In the genomic region with DNA sequence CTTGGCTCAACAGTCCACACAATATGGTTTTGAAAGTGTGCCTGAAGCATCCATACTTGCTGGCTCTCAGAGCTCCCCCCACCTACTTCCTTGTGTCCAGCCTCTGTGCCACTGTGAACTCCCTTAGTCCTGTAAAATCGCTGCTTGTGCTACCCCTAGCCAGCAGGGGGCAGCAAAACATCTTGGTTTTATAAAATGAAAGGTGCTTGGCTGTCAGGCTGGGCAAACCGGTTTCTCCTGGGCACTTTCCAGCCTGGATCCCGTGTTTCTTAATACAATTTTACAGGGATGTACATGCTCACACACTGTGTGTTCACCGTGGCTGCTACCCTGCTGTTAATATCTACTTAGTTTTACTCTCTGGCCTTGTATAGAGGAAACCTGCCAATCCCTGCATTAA, we compare ENCODE assay signal across 9 mouse cellular contexts.
DNase-seq lines count a peak whose midpoint lies in the region; ATAC-seq and TF ChIP-seq lines count a peak whose summit lies in the region.
"Had no signal": no experiment of that assay in that cellular context is flagged by ENCODE, and none has a peak within 500 bp of the region (broad histone marks: within the 10 kb centered on the region; RNA-seq: fewer than 3 reads in every experiment).

No protein-coding gene starts in this region.

- H3K9me3 ChIP-seq in ES-E14 (ENCODE audit: control insufficient read depth, insufficient read depth, low read depth, low read length), result no peaks in the 10 kb centered on the region
- H3K9me3 ChIP-seq in forebrain, embryonic 15.5 days, result no peaks in the 10 kb centered on the region
- H3K9me3 ChIP-seq in lung, embryonic 16.5 days (ENCODE audit: control insufficient read depth, low read length), result no peaks in the 10 kb centered on the region
- H3K9me3 ChIP-seq: heart, embryonic 15.5 days had no signal

- under 1% methylated on average over 4 of the region's 4 CpGs for WGBS in forebrain, embryonic 15.5 days
- 0% methylated on average over 4 of the region's 4 CpGs for WGBS in lung, embryonic 16.5 days

- H3K27ac ChIP-seq in ES-E14 (ENCODE audit: insufficient read depth, low read depth, low read length, poor library complexity, severe bottlenecking), result no peak overlapping the region
- no peak overlapping the region for H3K27ac ChIP-seq in forebrain, embryonic 15.5 days (replicated peaks)
- no peak overlapping the region for H3K27ac ChIP-seq in lung, embryonic 16.5 days (ENCODE audit: low read length)
- H3K27ac ChIP-seq: heart, embryonic 15.5 days had no signal

- no peak overlapping the region for H3K9ac ChIP-seq in ES-E14 (ENCODE audit: insufficient read depth, low read depth, low read length, poor library complexity, severe bottlenecking)
- H3K9ac ChIP-seq in forebrain, embryonic 15.5 days (replicated peaks), result no peak overlapping the region
- no peak overlapping the region for H3K9ac ChIP-seq in lung, embryonic 16.5 days (ENCODE audit: low read length)
- H3K9ac ChIP-seq: heart, embryonic 15.5 days had no signal

- DNase-seq in ES-E14 (ENCODE audit: low read depth, low spot score), result peak; percentile 81
- peak; percentile 64 for DNase-seq in cerebellum, adult 11 months
- DNase-seq in heart, postnatal 4 days, result peak; percentile 86
- peak; percentile 63 to 84 for DNase-seq in layer of hippocampus, adult 18-20 months (ENCODE audit: low spot score in 2 of 2)
- peak; percentile 42 for DNase-seq in retina, adult 2 months (ENCODE audit: low read depth, low spot score)
- DNase-seq in thymus, postnatal 4 days, result peak; percentile 77

- peak; percentile 79 for ATAC-seq in forebrain, embryonic 15.5 days (replicated peaks)
- ATAC-seq in lung, embryonic 16.5 days (ENCODE audit: low read depth), result peak; percentile 78

- H3K4me2 ChIP-seq in forebrain, embryonic 15.5 days (replicated peaks), result no peak overlapping the region
- no peak overlapping the region for H3K4me2 ChIP-seq in lung, embryonic 16.5 days (ENCODE audit: low read depth, low read length)
- H3K4me2 ChIP-seq: heart, embryonic 15.5 days had no signal

- H3K27me3 ChIP-seq in forebrain, embryonic 15.5 days, result no peaks in the 10 kb centered on the region
- peaks cover 6% of the 10 kb centered on the region for H3K27me3 ChIP-seq in lung, embryonic 16.5 days (ENCODE audit: control insufficient read depth, insufficient read depth, low read depth, low read length)

- in situ Hi-C loops in ES-E14 (cut with MboI; ENCODE audit: low sequenced_read_pairs in 2 of 2, unreplicated experiment in 2 of 2), result loop anchor here in 1 of 2 experiments (10.0 kb wide), 1 partner anchor 273 kb away; a partner anchor contains a TSS

- H3K36me3 ChIP-seq in ES-E14 (ENCODE audit: control insufficient read depth, insufficient read depth, low read length, poor library complexity, severe bottlenecking), result no peaks in the 10 kb centered on the region
- H3K36me3 ChIP-seq in forebrain, embryonic 15.5 days, result no peaks in the 10 kb centered on the region
- H3K36me3 ChIP-seq in lung, embryonic 16.5 days (ENCODE audit: control insufficient read depth, insufficient read depth, low read length), result no peaks in the 10 kb centered on the region
- H3K36me3 ChIP-seq: heart, embryonic 15.5 days had no signal

- H3K4me3 ChIP-seq in ES-E14 (ENCODE audit: insufficient read depth in 1 of 2, low read depth in 1 of 2, low read length in 2 of 2, poor library complexity in 1 of 2, severe bottlenecking in 1 of 2), result no peak overlapping the region
- no peak overlapping the region for H3K4me3 ChIP-seq in forebrain, embryonic 15.5 days
- no peak overlapping the region for H3K4me3 ChIP-seq in lung, embryonic 16.5 days (ENCODE audit: low read length)
- H3K4me3 ChIP-seq: heart, embryonic 15.5 days had no signal

- peaks cover 2 to 8% of the 10 kb centered on the region in 2 experiments; a peak in 2 of 4 replicates for H3K4me1 ChIP-seq in ES-E14 (ENCODE audit: control insufficient read depth in 2 of 2, insufficient read depth in 2 of 2, low read length in 2 of 2, poor library complexity in 1 of 2)
- peaks cover 7% of the 10 kb centered on the region for H3K4me1 ChIP-seq in forebrain, embryonic 15.5 days
- no peaks in the 10 kb centered on the region for H3K4me1 ChIP-seq in lung, embryonic 16.5 days (replicated peaks; ENCODE audit: control insufficient read depth, insufficient read depth, low read length)
- H3K4me1 ChIP-seq: heart, embryonic 15.5 days had no signal

TF ChIP-seq in ES-E14, 5 proteins besides CTCF, POLR2A, EP300 and RAD21:
- TF ChIP-seq ZC3H11A (IDR thresholded peaks at IDR 0.05; ENCODE audit: borderline replicate concordance, low read depth, low read length), result peak; percentile 35; the same call in 1 of the 2 replicates
- TF ChIP-seq ZNF384 (IDR thresholded peaks at IDR 0.05; ENCODE audit: low read depth, low read length), result no peak
